Mouse (Mus musculus) spleen, adult 2 months (tissue): Measurements from ENCODE around the gene Rpsa.

Source experiments
- CTCF ChIP-seq: fragments of 200-500 bp; IDR thresholded peaks from 2 replicates; pipeline ENCODE4 v1.5.1; 2011; ENCODE audit warnings: mild to moderate bottlenecking, inconsistent platforms; ENCODE audit not compliant: insufficient read depth, insufficient read length, insufficient replicate concordance; ENCODE audit errors: extremely low read depth
- POLR2A ChIP-seq: fragments of 200-500 bp; IDR thresholded peaks from 2 replicates; pipeline ENCODE4 v1.6.1; 2011; ENCODE audit warnings: low read depth, low read length, inconsistent platforms

DNA sequence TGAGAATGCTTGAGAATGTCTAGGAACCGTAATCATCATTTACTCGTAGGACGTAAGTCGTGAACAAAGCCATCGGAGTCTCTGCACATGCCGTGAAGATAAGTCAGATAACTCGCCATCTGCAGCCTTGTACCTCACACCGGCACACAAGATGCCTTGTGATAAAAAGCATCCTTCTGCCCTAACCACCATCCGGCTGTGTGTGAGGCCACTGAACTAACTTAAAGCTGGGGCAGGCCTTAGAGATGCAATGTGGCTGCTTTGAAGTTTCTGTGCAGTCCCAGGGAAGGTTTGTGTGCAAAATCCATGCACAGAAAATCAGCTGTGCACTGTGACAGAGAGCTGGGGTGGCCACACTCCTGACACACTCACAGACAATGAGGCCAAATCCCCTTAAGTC, 43.1 kb upstream of the Rpsa start:
- TF ChIP-seq CTCF (no peak), POLR2A (no peak)
